Mouse (Mus musculus) bone marrow macrophage, adult 2 months (primary cell): Measurements from ENCODE around the gene Actn1.

ENCODE experiments used
- CTCF ChIP-seq: IDR thresholded peaks from 2 replicates; pipeline ENCODE4 v1.5.1; 2012; ENCODE audit warnings: low read depth, mild to moderate bottlenecking, low read length, moderate library complexity
- POLR2A ChIP-seq: IDR thresholded peaks from 2 replicates; pipeline ENCODE4 v1.6.1; 2012; ENCODE audit warnings: mild to moderate bottlenecking, low read depth, low read length, borderline replicate concordance

DNA sequence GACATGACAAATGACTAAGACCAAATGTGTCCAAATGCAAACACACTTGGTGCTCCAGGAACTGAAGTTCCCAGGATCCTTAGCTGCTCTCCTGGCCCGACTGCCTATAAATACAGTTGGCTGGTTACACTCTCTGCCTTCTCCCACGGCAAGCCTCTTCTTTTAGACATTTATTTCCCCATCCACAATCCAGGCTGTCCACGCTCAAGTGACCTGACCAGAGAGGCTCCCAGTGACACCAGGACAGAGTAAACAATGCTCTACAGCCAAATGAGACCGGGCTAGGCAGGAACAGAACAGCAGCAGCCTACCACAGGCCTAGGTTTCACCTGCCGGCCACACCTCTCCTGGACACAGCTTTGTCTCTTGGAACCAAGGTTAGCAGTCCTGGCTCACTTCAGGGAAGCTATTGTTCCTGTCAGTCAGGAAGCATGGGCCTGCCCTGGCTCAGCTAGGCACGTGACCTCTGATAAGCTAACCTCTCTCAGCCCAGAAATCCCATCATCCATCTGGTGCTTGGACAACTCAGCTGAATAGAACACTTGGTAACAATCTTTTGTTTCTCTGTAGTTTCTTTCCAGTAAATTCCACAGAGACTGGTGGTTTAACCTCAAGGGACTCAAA lies 43.8 kb downstream of the Actn1 start:
- TF ChIP-seq POLR2A = no peak
- no peak for TF ChIP-seq CTCF
